Mouse (Mus musculus) thymus, adult 2 months (tissue): Measurements from ENCODE around the gene Tubgcp3. TPM values are rescaled to one million over a fixed set of nuclear protein-coding genes. Genes with fewer than 3 reads are reported as not detected.

Experiments
- DNase-seq: peaks from one replicate; pipeline ENCODE4 v3.0.0; 2021
- H3K27ac ChIP-seq: fragments of 200-500 bp; 2 replicates; pipeline ENCODE4 v1.5.1; 2012; ENCODE audit warnings: low read length, control low read depth; ENCODE audit not compliant: control insufficient read depth, insufficient read depth
- H3K27me3 ChIP-seq: fragments of 200-500 bp; 2 replicates; pipeline ENCODE4 v1.6.1; 2012; ENCODE audit warnings: mild to moderate bottlenecking, low read length, moderate library complexity, mixed read lengths; ENCODE audit not compliant: control insufficient read depth, insufficient read depth
- H3K36me3 ChIP-seq: fragments of 200-500 bp; 2 replicates; pipeline ENCODE4 v1.6.1; 2012; ENCODE audit warnings: mild to moderate bottlenecking, low read length, moderate library complexity; ENCODE audit not compliant: control insufficient read depth, insufficient read depth
- H3K4me1 ChIP-seq: fragments of 200-500 bp; replicated peaks from 2 replicates; pipeline ENCODE4 v1.6.1; 2012; ENCODE audit warnings: low read length; ENCODE audit not compliant: control insufficient read depth, insufficient read depth
- H3K4me3 ChIP-seq: fragments of 200-500 bp; 2 replicates; pipeline ENCODE4 v1.5.1; 2012; ENCODE audit warnings: mild to moderate bottlenecking, low read length, control low read depth, moderate library complexity; ENCODE audit not compliant: control insufficient read depth, insufficient read depth
- CTCF ChIP-seq: fragments of 200-500 bp; IDR thresholded peaks from 2 replicates; pipeline ENCODE4 v1.5.1; 2012; ENCODE audit warnings: mild to moderate bottlenecking, control low read depth, low read length, moderate library complexity, borderline replicate concordance; ENCODE audit not compliant: control insufficient read depth, poor library complexity, insufficient read depth; ENCODE audit errors: extremely low read depth
- POLR2A ChIP-seq: fragments of 200-500 bp; IDR thresholded peaks from 2 replicates; pipeline ENCODE4 v1.6.1; 2012; ENCODE audit warnings: mild to moderate bottlenecking, low read length, control low read depth, moderate library complexity; ENCODE audit not compliant: control insufficient read depth, poor library complexity, insufficient read depth; ENCODE audit errors: extremely low read depth
- WGBS: fragments of 180-500 bp; shearing (Covaris S2); methylation state at CpG from one replicate; pipeline ENCODE4 v1.1.7; 2018; 5-methylcytosine and 5-hydroxymethylcytosine counted together
- polyA plus RNA-seq: library from polyadenylated mRNA; depleted of rRNA; stranded (reverse); fragments of >200 nt; gene quantifications from 2 replicates; pipeline ENCODE4 v1.2.3, GENCODE M21; 2012

Tubgcp3 gene
- polyA plus RNA-seq, 1 experiment = 116 TPM

DNA sequence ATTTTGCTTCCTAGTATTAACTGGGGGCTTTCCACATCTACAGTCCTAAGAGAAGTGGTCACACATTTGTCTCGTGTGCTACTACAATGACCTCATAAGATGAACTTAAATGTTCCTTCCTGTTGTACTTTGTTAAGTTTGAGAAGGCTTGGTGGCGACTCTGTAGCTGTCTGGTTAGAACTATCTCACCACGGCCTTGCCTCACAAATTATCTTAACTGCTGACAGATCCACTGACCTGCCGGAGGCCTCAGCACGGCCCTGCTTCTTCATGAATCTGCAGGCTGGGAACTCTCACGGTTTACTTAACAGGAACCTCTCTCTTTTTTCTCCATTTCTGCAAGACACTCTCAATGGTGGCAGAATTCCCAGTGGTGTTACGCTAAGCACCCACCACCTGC lies 27.2 kb downstream of the Tubgcp3 start:
- no peak for DNase-seq
- Histone ChIP-seq H3K27ac (no peak overlapping the region), H3K4me3 (no peak overlapping the region), H3K36me3 (peaks cover 37% of the 10 kb centered on the region), H3K27me3 (no peaks in the 10 kb centered on the region), H3K4me1 (no peaks in the 10 kb centered on the region)
- WGBS = 91% methylated on average over 7 of the region's 7 CpGs
- TF ChIP-seq POLR2A = no peak
- no peak for TF ChIP-seq CTCF

DNA sequence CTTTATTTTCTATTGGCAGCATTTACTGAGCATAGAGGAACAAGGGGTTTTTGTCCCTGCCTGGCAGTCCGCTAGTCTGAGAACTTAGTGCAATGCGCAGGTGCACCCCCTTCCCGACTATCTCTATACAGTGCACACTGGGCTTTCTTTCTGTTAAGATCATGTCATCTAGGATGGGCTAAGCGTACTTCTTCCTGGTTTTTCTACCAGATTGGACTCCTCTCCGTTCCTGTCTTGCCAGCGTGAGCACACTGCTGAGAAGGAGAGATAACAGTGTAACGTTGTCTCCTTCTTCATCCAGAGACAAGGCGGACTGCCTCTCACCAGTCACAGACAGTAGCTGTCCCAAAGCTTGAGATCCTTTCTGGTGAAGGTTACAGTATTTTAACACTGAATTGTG lies 27.7 kb downstream of the Tubgcp3 start:
- H3K27ac ChIP-seq = no peak overlapping the region
- H3K36me3 ChIP-seq = peaks cover 36% of the 10 kb centered on the region
- no peaks in the 10 kb centered on the region for H3K27me3 ChIP-seq
- H3K4me3 ChIP-seq = no peak overlapping the region
- TF ChIP-seq POLR2A (no peak), CTCF (no peak)
- no peaks in the 10 kb centered on the region for H3K4me1 ChIP-seq
- DNase-seq = no peak
- WGBS = 98% methylated on average over 8 of the region's 8 CpGs

DNA sequence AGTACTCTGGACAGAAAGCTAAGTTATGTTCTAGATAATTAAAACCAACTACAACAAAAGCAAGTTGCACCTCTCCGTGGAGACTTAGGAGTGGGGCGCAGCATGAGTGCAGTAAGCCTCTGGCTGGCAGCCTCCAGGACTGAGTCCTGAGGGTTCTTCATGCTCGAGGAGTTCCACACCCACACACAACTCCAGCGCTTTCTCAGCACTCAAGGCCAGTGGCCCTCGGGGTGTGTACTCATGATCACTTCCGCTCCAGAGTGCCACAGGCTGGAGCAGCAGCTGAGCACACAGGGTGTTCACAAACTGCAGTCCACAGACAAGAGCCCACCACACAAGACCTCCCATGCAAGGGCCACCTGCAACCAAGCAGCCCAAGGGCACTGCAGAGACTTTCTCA lies 30.5 kb downstream of the Tubgcp3 start:
- TF ChIP-seq POLR2A = no peak
- no peak for TF ChIP-seq CTCF
- Histone ChIP-seq H3K4me1 (no peaks in the 10 kb centered on the region), H3K4me3 (no peak overlapping the region), H3K36me3 (peaks cover 31% of the 10 kb centered on the region), H3K27me3 (no peaks in the 10 kb centered on the region), H3K27ac (no peak overlapping the region)
- DNase-seq = no peak
- 95% methylated on average over 6 of the region's 6 CpGs for WGBS

DNA sequence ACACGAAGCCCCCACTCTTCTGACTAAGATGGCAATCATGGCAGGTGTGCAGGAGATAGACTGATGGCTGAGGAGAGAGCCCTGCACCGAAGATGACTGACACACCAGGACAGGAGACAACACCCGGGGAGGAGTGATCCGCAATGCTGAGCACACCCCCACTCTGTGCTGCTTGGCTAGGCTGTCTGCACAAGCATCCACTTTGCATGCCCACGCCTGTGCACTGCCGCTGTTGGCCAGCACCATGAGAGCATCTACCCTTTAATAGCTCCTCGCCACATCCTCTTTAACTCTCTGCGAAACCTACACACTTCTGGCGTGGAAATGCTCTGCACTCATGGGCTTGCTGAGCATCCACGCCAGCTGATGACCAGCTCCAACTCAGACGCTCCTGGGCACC lies 33.6 kb downstream of the Tubgcp3 start:
- Histone ChIP-seq H3K27me3 (no peaks in the 10 kb centered on the region), H3K4me1 (no peaks in the 10 kb centered on the region), H3K4me3 (no peak overlapping the region), H3K36me3 (peaks cover 33% of the 10 kb centered on the region), H3K27ac (no peak overlapping the region)
- no peak for DNase-seq
- WGBS = 97% methylated on average over 11 of the region's 11 CpGs
- TF ChIP-seq POLR2A (no peak), CTCF (no peak)

DNA sequence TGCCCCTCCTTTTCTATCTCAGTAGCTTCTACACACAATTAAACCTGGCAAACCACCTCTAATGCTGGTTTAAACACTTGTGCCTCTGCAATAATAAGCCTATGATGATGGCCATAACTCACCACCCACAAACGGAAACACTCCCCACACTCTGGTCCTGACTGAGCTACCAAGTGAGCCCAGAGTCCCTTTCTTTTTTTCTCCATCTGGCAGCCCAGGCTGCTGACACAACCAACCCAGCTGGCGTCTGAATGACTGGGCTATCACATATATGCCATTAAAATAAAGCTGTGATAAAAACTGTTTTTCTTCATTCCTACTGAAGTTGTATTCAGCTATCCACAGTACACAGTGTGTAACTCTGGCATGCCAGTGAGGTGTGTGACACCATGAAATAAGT lies 36.7 kb downstream of the Tubgcp3 start:
- Histone ChIP-seq H3K27ac (no peak overlapping the region), H3K27me3 (no peaks in the 10 kb centered on the region), H3K36me3 (peaks cover 32% of the 10 kb centered on the region), H3K4me3 (no peak overlapping the region), H3K4me1 (no peaks in the 10 kb centered on the region)
- DNase-seq = no peak
- WGBS = 92% methylated on average over 2 of the region's 2 CpGs
- TF ChIP-seq CTCF = no peak
- no peak for TF ChIP-seq POLR2A

DNA sequence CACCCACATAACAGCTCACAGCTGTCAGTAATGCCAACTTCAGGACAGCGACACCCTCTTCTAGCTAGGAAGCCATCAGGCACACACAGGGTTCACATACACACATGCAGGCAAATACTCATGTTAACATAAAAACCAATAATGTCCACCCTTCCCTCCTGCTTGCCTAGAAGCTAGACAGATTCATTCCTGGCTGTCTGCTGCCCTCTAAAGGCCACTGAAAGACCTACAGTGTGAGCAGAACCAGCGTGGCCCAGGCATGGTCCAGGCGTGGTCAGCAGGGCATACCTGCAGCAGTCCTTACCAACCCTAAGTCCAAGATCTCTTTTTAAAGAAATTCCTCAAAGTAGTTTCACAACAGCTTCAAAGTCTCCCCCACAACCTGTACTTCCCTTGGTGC lies 43.0 kb downstream of the Tubgcp3 start:
- Histone ChIP-seq H3K4me3 (no peak overlapping the region), H3K4me1 (no peaks in the 10 kb centered on the region), H3K36me3 (peaks cover 24% of the 10 kb centered on the region), H3K27ac (no peak overlapping the region), H3K27me3 (no peaks in the 10 kb centered on the region)
- peak; percentile 25 for DNase-seq
- WGBS = 90% methylated on average over 3 of the region's 3 CpGs
- TF ChIP-seq POLR2A = no peak
- TF ChIP-seq CTCF = peak; percentile 40; the same call in 1 of the 2 replicates

DNA sequence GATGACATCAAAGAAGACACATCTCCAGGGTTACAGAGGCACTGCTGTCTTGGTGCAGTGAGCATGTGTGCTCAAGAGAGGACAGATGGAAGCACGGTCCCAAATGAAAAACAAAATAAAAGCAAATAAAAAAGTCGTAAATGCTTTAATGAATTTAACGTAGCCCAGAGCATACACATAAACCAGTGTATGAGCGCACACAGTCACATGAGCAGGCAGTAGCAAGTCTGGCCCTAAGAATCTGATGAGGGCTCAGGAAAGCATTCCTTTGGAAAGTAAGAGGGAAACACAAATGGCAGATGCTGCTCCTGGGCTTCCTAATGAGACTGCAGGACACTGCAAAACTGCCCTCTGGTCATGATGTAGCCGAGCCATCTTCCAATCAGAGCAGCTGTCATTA lies 46.2 kb downstream of the Tubgcp3 start:
- no peak overlapping the region for H3K27ac ChIP-seq
- WGBS = 97% methylated on average over 5 of the region's 5 CpGs

More for the DNA sequence above, 46.2 kb downstream of the Tubgcp3 start:
- Histone ChIP-seq H3K27me3 (no peaks in the 10 kb centered on the region), H3K36me3 (peaks cover 41% of the 10 kb centered on the region), H3K4me3 (no peak overlapping the region), H3K4me1 (no peaks in the 10 kb centered on the region)
- no peak for DNase-seq
- TF ChIP-seq CTCF (no peak), POLR2A (no peak)
